Mouse (Mus musculus) megakaryocyte, adult 5-6 weeks (primary cell): ENCODE results near the gene Siah1a. TPM values are rescaled to one million over a fixed set of nuclear protein-coding genes. Genes with fewer than 3 reads are reported as not detected.
A peak's percentile ranks its signal among the peaks of the same experiment; 100 is the strongest.

ENCODE experiments used
- ATAC-seq: 2 replicates; pipeline ENCODE4 v1.8.0; 2016; ENCODE audit warnings: mild to moderate bottlenecking, inconsistent platforms; ENCODE audit not compliant: poor library complexity, severe bottlenecking
- total RNA-seq, 2 experiments: library from RNA; stranded (forward) in 1 of 2; stranded (reverse) in 1 of 2; fragments of 153-499, 151-499 nt in 1 of 2; fragments of 221-1000, 200-1000 nt in 1 of 2; gene quantifications; 2 replicates each; pipeline versions ENCODE4 v1.2.3 to v1.2.4; 2015 to 2017

The Siah1a gene
- total RNA-seq, 2 experiments from 2014 or later: 15.2 to 16.3 TPM

GRCm38 (mm10) chr8:86745935-86746441, 254 bp upstream of the Siah1a start:
- ATAC-seq: peak; percentile 90

DNA sequence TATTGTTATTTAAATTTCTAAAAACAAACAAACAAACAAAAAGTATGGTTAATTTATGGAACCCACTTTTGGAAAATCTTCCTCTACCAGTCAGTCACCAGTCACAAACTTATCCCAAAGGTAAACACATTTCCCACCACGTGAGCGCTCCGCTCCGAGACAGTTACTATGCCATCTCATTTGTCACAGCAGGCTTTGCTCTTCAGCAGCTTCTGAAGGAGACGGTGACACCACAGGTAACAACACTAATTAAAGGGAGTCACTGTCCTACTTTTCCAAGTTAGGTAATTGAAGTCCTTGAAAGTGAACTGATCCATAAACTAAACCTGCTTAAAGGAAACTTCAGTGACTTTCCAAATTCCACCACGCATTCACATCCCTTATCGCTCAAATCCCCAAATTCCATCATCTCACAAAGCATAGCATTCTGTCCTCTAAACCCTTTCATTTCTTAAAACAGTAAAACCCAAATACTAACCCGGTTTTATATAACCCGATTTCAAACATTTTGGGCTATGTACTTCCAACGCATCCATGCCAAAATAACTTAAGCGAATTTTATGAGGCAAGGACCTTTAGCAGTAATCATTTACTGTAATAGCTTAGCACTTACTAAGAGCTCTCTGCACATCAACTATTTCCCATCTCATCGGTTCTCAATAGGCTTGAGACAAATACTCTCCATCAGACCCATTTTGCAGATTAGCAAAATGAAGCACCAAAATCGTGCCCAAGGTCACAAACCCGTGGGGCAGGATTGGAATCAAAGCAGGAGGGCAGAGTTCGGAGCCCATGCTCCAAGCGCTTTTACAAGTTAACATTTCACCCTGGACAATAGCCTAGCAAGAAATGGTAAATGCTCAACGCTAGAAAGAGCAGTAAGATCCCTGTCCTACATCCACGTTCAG, 1.2 kb downstream of the Siah1a start:
- peak; percentile 1; the same call in 1 of the 2 replicates for ATAC-seq

DNA sequence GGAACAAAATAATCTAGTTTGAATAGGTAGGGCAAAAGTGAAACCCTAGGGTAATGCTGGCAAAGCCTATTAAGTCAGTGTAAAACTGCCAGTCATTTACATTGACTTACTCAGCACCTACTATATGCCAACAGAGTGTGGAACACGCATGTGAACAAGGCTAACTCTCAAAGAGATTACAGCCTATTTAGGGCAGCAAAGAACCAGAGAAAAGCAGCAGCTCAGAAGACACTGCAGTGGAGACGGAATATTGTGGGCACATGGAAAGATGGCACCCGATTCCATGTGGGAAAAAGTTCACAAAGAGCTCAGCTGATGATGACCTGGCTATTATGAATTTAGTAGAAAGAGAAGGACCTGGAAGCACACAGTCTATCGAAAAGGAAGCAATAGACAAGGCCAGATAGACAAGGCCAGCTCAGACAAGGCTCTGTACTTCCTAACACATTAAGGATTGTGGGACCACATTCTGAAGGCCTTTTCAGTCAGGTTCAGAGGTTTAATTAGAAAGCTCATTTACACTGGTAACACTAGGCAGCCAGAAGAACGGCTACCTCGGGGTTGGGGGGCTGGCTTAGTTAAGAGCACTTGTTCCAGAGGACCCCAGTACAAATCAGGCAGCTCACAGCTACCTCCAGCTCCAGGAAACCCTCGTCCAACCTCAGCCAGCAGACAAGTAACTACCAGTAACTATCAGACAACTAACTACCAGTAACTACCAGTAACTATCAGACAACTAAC, 3.0 kb downstream of the Siah1a start:
- no peak for ATAC-seq

DNA sequence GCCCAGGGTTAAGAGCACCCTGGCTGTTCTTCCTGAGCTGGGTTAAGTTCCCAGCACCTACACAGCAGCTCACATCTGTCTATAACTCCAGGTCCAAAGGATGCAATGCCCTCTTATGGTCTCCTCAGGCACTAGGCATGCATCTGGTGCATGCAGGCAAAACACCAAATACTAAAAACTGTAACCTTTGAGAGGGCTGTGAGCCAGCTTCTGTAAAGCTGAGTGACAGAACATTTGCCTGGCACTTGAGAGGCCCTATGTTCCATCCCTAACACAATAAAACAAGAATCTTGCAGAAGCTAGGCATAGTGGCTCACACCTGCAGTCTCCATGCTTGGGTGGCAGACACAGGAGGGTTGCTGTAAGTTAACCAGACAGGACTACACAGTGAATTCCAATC, 4.1 kb downstream of the Siah1a start:
- no peak for ATAC-seq

GRCm38 (mm10) chr8:86740899-86741298, 4.8 kb downstream of the Siah1a start:
- ATAC-seq: no peak

DNA sequence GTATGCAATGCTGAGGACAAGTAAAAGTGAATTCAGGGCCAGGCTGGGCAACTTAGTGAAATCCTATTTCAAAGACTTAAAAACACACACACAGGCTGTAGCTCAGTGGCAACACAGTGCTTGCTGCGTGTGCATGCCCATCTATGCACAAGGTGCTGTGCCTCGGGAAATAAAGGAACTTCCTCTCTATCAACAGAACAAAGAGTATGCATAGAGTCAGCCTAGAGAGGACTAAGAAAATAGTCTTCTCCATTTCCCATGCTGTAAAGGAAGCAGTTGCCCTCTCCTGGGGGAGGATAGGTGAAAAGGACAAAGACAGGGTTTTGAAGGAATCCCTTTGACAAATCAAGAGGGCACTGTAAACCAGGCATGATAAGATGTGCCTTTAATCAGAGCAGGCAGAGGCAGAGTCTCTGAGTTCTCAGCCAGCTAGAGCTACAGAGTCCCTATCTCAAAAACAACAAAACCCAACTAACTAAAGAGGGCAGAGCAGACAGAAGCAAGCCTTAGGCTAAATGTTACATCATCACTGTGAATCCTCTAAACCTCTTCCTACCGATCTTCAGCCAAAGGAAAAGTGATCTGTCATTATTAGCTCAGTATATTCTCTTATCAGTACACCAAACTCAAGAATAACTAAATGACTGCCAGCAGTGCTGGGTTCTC, 10.2 kb downstream of the Siah1a start:
- ATAC-seq: peak; percentile 81

DNA sequence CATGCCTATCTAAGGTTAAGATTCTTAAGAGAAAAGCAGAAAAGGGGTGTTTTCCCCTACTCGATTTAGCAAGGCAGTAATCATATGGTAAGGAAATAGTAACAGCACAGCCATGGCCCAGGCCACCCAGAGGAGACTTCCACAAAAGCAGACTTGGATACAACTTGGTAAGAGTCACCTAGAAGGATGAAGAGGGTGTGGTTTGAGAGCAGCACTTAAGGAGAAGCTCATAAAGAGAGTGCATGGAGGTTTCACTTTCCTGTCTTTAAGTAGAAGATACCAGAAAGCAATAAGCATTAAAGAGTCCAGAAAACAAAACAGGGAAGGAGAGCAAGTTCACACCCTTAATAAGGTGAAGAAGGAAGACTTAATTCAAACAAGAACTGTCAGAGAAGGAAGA, 10.8 kb downstream of the Siah1a start:
- ATAC-seq: peak; percentile 58

- no peak for ATAC-seq
These were observed 11.6 kb downstream of the Siah1a start for GRCm38 (mm10) chr8:86734171-86734570.

GRCm38 (mm10) chr8:86730860-86731259, 14.9 kb downstream of the Siah1a start:
- ATAC-seq: no peak

GRCm38 (mm10) chr8:86730303-86730702, 15.4 kb downstream of the Siah1a start:
- no peak for ATAC-seq

DNA sequence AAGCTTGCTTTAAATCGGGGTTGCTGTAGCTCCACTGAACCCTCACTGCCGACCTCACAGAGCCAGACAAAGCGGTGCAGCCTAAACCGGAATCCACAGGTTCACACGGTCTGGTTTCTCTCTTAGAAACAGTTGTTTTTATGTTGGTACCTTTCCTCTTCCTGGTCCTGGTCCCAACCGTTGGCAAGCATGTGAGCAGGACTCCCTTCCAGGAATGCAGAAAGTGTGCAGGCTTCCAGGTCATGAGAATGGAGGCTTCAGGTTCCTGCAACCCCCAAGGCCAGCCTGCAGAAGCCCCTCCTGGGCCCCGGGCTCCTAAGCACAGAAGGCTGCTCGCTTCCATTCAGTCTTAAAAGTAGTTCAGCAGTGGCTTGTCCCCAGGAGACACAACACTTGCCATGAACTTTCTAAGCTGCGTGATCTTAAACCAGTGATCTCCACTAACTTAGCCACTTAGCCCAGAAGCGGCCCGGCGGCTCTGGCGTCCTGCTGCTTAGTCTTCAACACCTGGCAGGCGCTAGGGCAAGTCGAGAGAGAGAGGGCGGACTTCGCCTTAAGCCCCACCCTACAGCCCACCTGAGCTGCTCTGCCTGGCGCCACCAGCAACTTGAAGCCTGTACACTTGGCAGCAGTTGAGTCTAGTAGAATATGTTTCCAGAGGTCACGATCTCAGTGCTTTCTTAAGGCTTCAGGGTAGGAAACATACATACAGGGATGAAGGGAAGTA, 17.3 kb downstream of the Siah1a start:
- no peak for ATAC-seq

DNA sequence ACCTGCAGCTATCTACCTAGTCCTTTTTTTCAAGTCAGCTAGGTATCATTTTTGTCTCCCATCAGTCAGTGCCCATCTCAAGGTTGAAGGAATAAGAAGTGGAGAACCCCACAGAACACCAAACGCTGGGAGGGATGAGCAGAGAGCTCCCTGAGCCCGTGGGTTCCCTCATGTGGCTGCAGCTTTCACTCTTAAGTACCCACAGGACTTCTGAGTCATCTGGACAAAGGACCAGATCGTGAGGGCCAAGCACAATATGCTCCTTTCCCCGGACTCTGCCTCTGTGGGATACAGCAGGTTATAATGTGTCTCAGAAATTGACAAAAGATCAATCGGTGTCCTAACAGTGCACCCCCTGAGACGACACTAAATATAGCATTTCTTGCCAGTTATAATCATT, 18.8 kb downstream of the Siah1a start:
- ATAC-seq: no peak

DNA sequence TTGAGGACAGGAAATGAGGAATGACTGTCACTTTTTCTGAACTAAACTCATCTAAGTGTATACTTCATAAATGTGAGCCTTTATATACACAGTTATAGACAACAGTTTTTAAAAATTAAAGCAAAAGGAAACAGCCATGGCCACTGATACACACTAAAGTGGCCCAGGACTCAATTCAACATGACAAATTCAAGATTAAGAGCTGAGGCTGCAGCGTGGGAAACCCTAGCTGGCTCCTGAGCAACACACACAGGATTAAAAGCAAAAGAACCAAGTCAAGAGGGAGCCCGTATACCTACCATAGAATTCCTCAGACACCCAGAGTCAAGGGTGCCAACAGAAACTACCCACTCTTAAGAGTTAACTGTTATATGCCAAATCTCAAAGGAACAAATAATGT, 24.2 kb downstream of the Siah1a start:
- ATAC-seq: no peak

DNA sequence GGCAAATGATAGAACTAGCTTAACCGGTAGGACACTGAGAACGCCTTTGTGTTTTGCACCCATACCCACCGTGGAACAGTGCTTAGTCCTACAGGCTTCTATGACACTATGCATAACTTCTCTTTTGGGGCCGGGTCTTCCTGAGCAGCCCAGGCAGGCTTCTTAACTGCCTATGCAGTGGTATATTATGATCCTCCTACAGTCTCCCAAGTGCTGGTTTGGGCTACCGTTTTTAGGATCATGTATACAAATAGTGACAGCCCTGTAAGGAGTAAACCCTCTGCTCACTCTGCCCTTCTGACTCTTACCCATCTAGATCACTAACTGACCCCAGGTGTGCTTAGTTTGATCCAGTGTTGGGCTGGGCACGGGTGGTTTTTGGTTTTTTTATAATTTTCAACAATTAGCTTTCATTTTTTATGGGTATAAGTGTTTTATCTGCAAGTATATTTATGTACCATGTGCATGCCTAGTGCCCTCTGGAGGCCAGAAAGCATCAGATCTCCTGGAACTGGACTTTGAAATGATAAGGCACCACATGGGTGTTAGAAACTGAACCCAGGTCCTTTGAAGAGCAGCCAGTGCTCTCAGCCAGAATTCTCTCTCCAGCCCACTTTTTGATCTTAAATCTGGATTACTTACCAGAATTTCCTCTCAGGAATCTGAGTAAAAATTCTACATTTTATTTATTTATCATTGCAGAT, 24.8 kb downstream of the Siah1a start:
- no peak for ATAC-seq

DNA sequence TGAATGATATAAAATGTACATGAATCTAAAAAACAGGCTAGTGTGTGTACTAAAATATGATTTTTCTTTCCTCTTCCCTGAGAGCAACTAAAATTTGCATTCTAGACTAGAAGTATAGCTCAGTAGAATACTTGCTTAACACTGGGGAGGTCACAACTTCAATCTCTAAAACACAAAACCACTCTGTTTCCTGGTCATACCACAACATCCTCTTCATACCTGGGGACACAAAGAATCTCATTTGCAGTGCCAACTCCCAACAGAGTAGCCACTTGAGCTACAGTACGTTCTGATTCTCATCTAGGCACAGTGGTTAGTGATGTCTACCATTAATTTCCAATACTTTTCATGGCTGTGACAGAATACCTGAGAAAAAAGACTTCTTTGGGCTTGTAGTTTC, 26.4 kb downstream of the Siah1a start:
- peak; percentile 47; the same call in 1 of the 2 replicates for ATAC-seq

DNA sequence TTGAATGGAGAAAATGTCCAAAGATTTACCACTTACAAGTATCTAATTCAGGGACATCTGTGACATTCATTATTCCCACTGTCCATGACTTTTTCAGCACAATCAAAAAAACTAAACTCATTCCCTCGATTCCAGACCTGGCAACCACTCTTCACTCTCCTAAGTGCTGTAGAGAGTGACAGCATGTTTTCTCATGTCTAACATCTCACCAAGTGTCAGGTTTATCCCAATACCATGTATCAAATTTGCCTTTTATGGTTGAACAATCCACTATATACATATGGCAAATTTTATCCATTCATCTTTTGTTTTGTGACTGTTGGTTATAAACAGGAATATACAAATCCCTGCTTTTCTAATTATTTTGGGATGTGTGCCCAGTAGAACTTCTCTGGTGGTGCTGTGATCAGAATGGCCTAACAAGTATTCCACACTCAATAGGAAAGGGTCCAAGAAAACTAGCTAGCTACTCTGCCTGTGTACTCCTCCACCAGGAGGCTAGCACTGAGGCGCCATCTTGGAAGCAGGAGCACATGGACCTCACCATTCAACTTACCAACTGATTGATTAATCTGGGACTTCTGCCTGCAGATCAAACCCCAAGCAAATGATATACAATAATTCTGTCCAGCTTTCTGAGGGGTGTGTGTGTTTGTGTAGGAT, 27.3 kb downstream of the Siah1a start:
- ATAC-seq: no peak

GRCm38 (mm10) chr8:86713407-86714188, 32.1 kb downstream of the Siah1a start:
- ATAC-seq: no peak

DNA sequence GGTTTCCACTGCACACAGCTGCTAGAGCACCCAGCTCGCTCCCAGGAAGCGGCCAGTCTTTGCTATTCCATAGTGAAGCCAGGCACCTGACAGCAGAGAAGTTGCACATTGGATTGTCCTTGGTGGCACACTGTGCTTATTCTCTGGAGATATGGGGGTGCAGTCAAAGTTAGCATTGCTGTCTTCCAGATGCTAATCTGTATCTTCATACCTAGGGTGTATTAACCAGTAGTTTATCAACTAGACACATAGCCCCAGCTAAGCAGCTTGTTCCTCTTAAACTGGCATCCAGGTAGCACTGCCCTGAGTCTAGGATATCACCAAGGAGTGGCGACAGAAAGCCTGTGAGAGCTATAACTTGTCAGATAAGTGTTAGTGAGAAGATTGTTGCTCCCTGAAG, 33.1 kb downstream of the Siah1a start:
- ATAC-seq: no peak

GRCm38 (mm10) chr8:86707873-86708272, 37.9 kb downstream of the Siah1a start:
- ATAC-seq: peak; percentile 82
